Mouse (Mus musculus) gastrocnemius, postnatal 4 days (tissue): ENCODE measurements around the gene Otop2. TPM values are rescaled to one million over a fixed set of nuclear protein-coding genes. Genes with fewer than 3 reads are reported as not detected.

Experiments used
- DNase-seq, 2 experiments: peaks; one replicate each; pipeline ENCODE4 v3.0.0; 2021 to 2022; ENCODE audit warnings: low spot score in 2 of 2, mixed read lengths in 2 of 2
- long read RNA-seq, 2 experiments: library from polyadenylated mRNA; stranded (forward); transcript quantifications; one replicate each; pipeline ENCODE4 v2.0.0; 2021
- total RNA-seq, 2 experiments: library from RNA; stranded (reverse); gene quantifications; 2 replicates each; pipeline ENCODE4 v1.2.3; 2021

The Otop2 gene
- not detected for total RNA-seq
- long read RNA-seq, experiment 1, partial matches to known transcripts, result 0 of 1 reads
- long read RNA-seq, experiment 1, other reads (novel, unspliced or antisense), result 1 of 1 reads
- long read RNA-seq, experiment 2, result 0 reads

- no peak for DNase-seq
Measured at GRCm38 (mm10) chr11:115306863-115307262, at the start of gene Otop2. TSS of gene Otop2 (plus strand) at chr11:115307163.

- DNase-seq, result no peak
Measured at GRCm38 (mm10) chr11:115257775-115258510, 49.0 kb upstream of the Otop2 start.

GRCm38 (mm10) chr11:115259134-115259533 lies 47.8 kb upstream of the Otop2 start:
- DNase-seq, result no peak

GRCm38 (mm10) chr11:115262954-115263353 lies 44.0 kb upstream of the Otop2 start:
- no peak for DNase-seq

- no peak for DNase-seq
Measured at GRCm38 (mm10) chr11:115264136-115264861, 42.7 kb upstream of the Otop2 start.

GRCm38 (mm10) chr11:115264862-115265668 lies 41.9 kb upstream of the Otop2 start:
- DNase-seq, result no peak

- DNase-seq, result no peak
Measured at GRCm38 (mm10) chr11:115265771-115266399, 41.1 kb upstream of the Otop2 start.

GRCm38 (mm10) chr11:115266400-115266778 lies 40.6 kb upstream of the Otop2 start:
- no peak for DNase-seq

GRCm38 (mm10) chr11:115267061-115267883 lies 39.7 kb upstream of the Otop2 start, which contains the start of gene Grin2c:
TSS of gene Grin2c (minus strand) at chr11:115267243.
- DNase-seq, result no peak

- DNase-seq, result no peak
Measured at GRCm38 (mm10) chr11:115267958-115268357, 39.0 kb upstream of the Otop2 start.

- no peak for DNase-seq
Measured at GRCm38 (mm10) chr11:115269330-115270066, 37.5 kb upstream of the Otop2 start.

GRCm38 (mm10) chr11:115270148-115270861 lies 36.7 kb upstream of the Otop2 start:
- DNase-seq, result peak; percentile 61 to 70

GRCm38 (mm10) chr11:115271052-115271451 lies 35.9 kb upstream of the Otop2 start:
- DNase-seq, result no peak

- DNase-seq, result no peak
Measured at GRCm38 (mm10) chr11:115271481-115271880, 35.5 kb upstream of the Otop2 start.

GRCm38 (mm10) chr11:115272894-115273498 lies 34.0 kb upstream of the Otop2 start:
- no peak for DNase-seq

- no peak for DNase-seq
Measured at GRCm38 (mm10) chr11:115273735-115274134, 33.2 kb upstream of the Otop2 start.

GRCm38 (mm10) chr11:115274178-115274577 lies 32.8 kb upstream of the Otop2 start:
- no peak for DNase-seq

GRCm38 (mm10) chr11:115274771-115275170 lies 32.2 kb upstream of the Otop2 start:
- DNase-seq, result no peak
